Mouse (Mus musculus) thymus, adult 18-20 months (tissue): ENCODE data around the gene Zfp110.
A peak's percentile ranks its signal among the peaks of the same experiment; 100 is the strongest.
"Not testable (repeated sequence)": the region's sequence is repeated elsewhere in the genome, so short reads cannot be mapped to it uniquely, and the experiment has no call there.

ENCODE experiments used
- DNase-seq, 2 experiments: peaks; one replicate each; pipeline ENCODE4 v3.0.0; 2022; ENCODE audit warnings: mixed read lengths in 2 of 2

Zfp110 gene

GRCm38 (mm10) chr7:12834162-12835120, at the start of gene Zfp110:
Gene Zfp110, plus strand, starts transcription at chr7:12834761.
- peak; percentile 84 to 88 for DNase-seq

GRCm38 (mm10) chr7:12787333-12787732, 47.2 kb upstream of the Zfp110 start:
- DNase-seq = no peak

- no peak for DNase-seq
These were observed 46.5 kb upstream of the Zfp110 start for GRCm38 (mm10) chr7:12788025-12788424.

GRCm38 (mm10) chr7:12792624-12793023, 41.9 kb upstream of the Zfp110 start:
- DNase-seq = not testable (repeated sequence)

- no peak for DNase-seq
These were observed 36.6 kb upstream of the Zfp110 start for GRCm38 (mm10) chr7:12797971-12798370.

GRCm38 (mm10) chr7:12799554-12799953, 35.0 kb upstream of the Zfp110 start:
- no peak for DNase-seq

- DNase-seq = peak; percentile 50 to 71
These were observed 31.5 kb upstream of the Zfp110 start, which contains the start of gene Zscan18 for GRCm38 (mm10) chr7:12802866-12803726. Gene Zscan18, minus strand, starts transcription at chr7:12803635.

- no peak for DNase-seq
These were observed 30.9 kb upstream of the Zfp110 start for GRCm38 (mm10) chr7:12803727-12804071.

- DNase-seq = no peak
These were observed 19.0 kb upstream of the Zfp110 start for GRCm38 (mm10) chr7:12815566-12815965.

GRCm38 (mm10) chr7:12818521-12819295, 15.9 kb upstream of the Zfp110 start, which contains the start of gene Zfp329:
Gene Zfp329, minus strand, starts transcription at chr7:12818858.
- peak; percentile 90 to 91 for DNase-seq

GRCm38 (mm10) chr7:12835193-12835671, 671 bp downstream of the Zfp110 start:
- peak in 1 of 2 experiments; percentile 7 for DNase-seq

- no peak for DNase-seq
These were observed 1.2 kb downstream of the Zfp110 start for GRCm38 (mm10) chr7:12835779-12836178.

GRCm38 (mm10) chr7:12874301-12874700, 39.7 kb downstream of the Zfp110 start:
- DNase-seq = no peak

GRCm38 (mm10) chr7:12880036-12880435, 45.5 kb downstream of the Zfp110 start:
- no peak for DNase-seq

- not testable (repeated sequence) for DNase-seq
These were observed 45.9 kb downstream of the Zfp110 start for GRCm38 (mm10) chr7:12880497-12880896.

- DNase-seq = peak; percentile 90 to 91
These were observed 46.5 kb downstream of the Zfp110 start, which contains the start of gene Zfp128 for GRCm38 (mm10) chr7:12880911-12881660. Gene Zfp128, plus strand, starts transcription at chr7:12881177.

- no peak for DNase-seq
These were observed 52.2 kb downstream of the Zfp110 start for GRCm38 (mm10) chr7:12886563-12887266.

- DNase-seq = no peak
These were observed 53.0 kb downstream of the Zfp110 start for GRCm38 (mm10) chr7:12887585-12887984.

- DNase-seq = no peak
These were observed 56.4 kb downstream of the Zfp110 start for GRCm38 (mm10) chr7:12890928-12891327.

- DNase-seq = no peak
These were observed 56.8 kb downstream of the Zfp110 start for GRCm38 (mm10) chr7:12891334-12891733.
